Mouse (Mus musculus): ENCODE data around the gene Rxrg. TPM values are rescaled to one million over a fixed set of nuclear protein-coding genes. Genes with fewer than 3 reads are reported as not detected.

Rxrg gene
- polyA plus RNA-seq, 1 experiment from 2014 or later: 2.6 TPM

Other genes starting within 250 kb of the Rxrg start
- 84.8 and 85.6 TPM in 2 replicates for gene Aldh9a1, start 248.4 kb upstream of the Rxrg start, polyA plus RNA-seq (2015; fragmentation: Nextera tagmentation; extraction: Ambion mirVana)
- gene Mgst3, start 204.5 kb upstream of the Rxrg start, polyA plus RNA-seq (2015; fragmentation: Nextera tagmentation; extraction: Ambion mirVana): 212 and 275 TPM in 2 replicates
- gene Lrrc52, start 131.6 kb upstream of the Rxrg start, polyA plus RNA-seq (2015; fragmentation: Nextera tagmentation; extraction: Ambion mirVana): not detected in 2 replicates
- gene Lmx1a, start 90.9 kb downstream of the Rxrg start, polyA plus RNA-seq (2015; fragmentation: Nextera tagmentation; extraction: Ambion mirVana): 0.10 and 0.11 TPM in 2 replicates

All from stomach, embryonic 16.5 days (tissue).